Mouse (Mus musculus) retina, adult 2 months (tissue): ENCODE data around the gene Gm20897.
"Not testable (repeated sequence)": the region's sequence is repeated elsewhere in the genome, so short reads cannot be mapped to it uniquely, and the experiment has no call there.

Source experiments
- DNase-seq: peaks from one replicate; pipeline ENCODE4 v3.0.0-alpha.2; 2012; ENCODE audit warnings: low read depth, low spot score

Gene Gm20897

GRCm38 (mm10) chrY:38502138-38502537 is at the start of gene Gm20897:
Gene Gm20897 (minus strand): TSS chrY:38502238.
- not testable (repeated sequence) for DNase-seq
